Mouse (Mus musculus): Measurements from ENCODE around the gene Gal3st3.

GRCm38 (mm10) chr19:5335441-5335840, 37.3 kb downstream of the Gal3st3 start, which contains the start of gene Catsper1:
- TF ChIP-seq CTCF (IDR thresholded peaks at IDR 0.05; ENCODE audit: control insufficient read depth, insufficient read depth, insufficient replicate concordance, low read depth, low read length) (no peak), POLR2A (IDR thresholded peaks at IDR 0.05; ENCODE audit: control insufficient read depth, low read depth, low read length) (peak; percentile 38; the same call in 1 of the 2 replicates)
